Mouse (Mus musculus) liver, embryonic 12.5 days (tissue): ENCODE data around the gene Mrpl11. TPM values are rescaled to one million over a fixed set of nuclear protein-coding genes. Genes with fewer than 3 reads are reported as not detected.
"Not testable (repeated sequence)": the region's sequence is repeated elsewhere in the genome, so short reads cannot be mapped to it uniquely, and the experiment has no call there.

ENCODE experiments used
- ATAC-seq: fragments of 200-750 bp; cut with Nextera tagmentation; 2 replicates; pipeline ENCODE4 v1.8.0; 2017; ENCODE audit warnings: moderate number of reproducible peaks, mild to moderate bottlenecking, moderate library complexity
- H3K27ac ChIP-seq: fragments of 300-500 bp; sonication (generic); 2 replicates; pipeline ENCODE4 v1.5.1; 2016; ENCODE audit warnings: mild to moderate bottlenecking
- H3K27me3 ChIP-seq: fragments of 300-500 bp; sonication (generic); replicated peaks from 2 replicates; pipeline ENCODE4 v1.6.1; 2016; ENCODE audit warnings: mild to moderate bottlenecking, moderate library complexity
- H3K36me3 ChIP-seq: fragments of 300-500 bp; sonication (generic); 2 replicates; pipeline ENCODE4 v1.6.1; 2016; ENCODE audit warnings: mild to moderate bottlenecking, moderate library complexity
- H3K4me1 ChIP-seq: fragments of 300-500 bp; sonication (generic); 2 replicates; pipeline ENCODE4 v1.6.1; 2016
- H3K4me2 ChIP-seq: fragments of 300-500 bp; sonication (generic); 2 replicates; pipeline ENCODE4 v1.6.1; 2016; ENCODE audit warnings: mild to moderate bottlenecking, moderate library complexity
- H3K4me3 ChIP-seq: fragments of 300-500 bp; sonication (generic); 2 replicates; pipeline ENCODE4 v1.5.1; 2016; ENCODE audit warnings: mild to moderate bottlenecking, moderate library complexity
- H3K9ac ChIP-seq: fragments of 300-500 bp; sonication (generic); 2 replicates; pipeline ENCODE4 v1.6.1; 2016; ENCODE audit warnings: mild to moderate bottlenecking, moderate library complexity
- H3K9me3 ChIP-seq: fragments of 300-500 bp; sonication (generic); replicated peaks from 2 replicates; pipeline ENCODE4 v1.6.1; 2016; ENCODE audit warnings: mild to moderate bottlenecking, moderate library complexity
- WGBS: fragments of 180-500 bp; shearing (Covaris S2); methylation state at CpG from one replicate; pipeline ENCODE4 v1.1.7; 2016; ENCODE audit not compliant: insufficient replicate concordance; 5-methylcytosine and 5-hydroxymethylcytosine counted together
- polyA plus RNA-seq: library from polyadenylated mRNA; unstranded; fragments of >200 nt; fragmentation: Nextera tagmentation; extraction: Ambion mirVana; gene quantifications from 2 replicates; pipeline ENCODE4 v1.2.1, GENCODE M21; 2016

Mrpl11 gene
- polyA plus RNA-seq, 1 experiment from 2014 or later: 82.4 TPM

- no peak for ATAC-seq
- H3K27me3 ChIP-seq: peaks cover 87% of the 10 kb centered on the region
- H3K9ac ChIP-seq: peak overlapping the region; percentile 12; the same call in 1 of the 2 replicates
Observed at GRCm38 (mm10) chr19:4943253-4943588, 18.7 kb upstream of the Mrpl11 start.

GRCm38 (mm10) chr19:4945540-4945939, 16.4 kb upstream of the Mrpl11 start:
- no peak for ATAC-seq
- WGBS: 35% methylated on average over 6 of the region's 6 CpGs
- Histone ChIP-seq H3K27ac (no peak overlapping the region), H3K9ac (no peak overlapping the region), H3K36me3 (no peaks in the 10 kb centered on the region), H3K9me3 (no peaks in the 10 kb centered on the region), H3K4me3 (no peak overlapping the region), H3K27me3 (peaks cover 68% of the 10 kb centered on the region), H3K4me1 (peaks cover 16% of the 10 kb centered on the region), H3K4me2 (no peak overlapping the region)

More at GRCm38 (mm10) chr19:4943253-4943588, 18.7 kb upstream of the Mrpl11 start:
- H3K4me1 ChIP-seq: peaks cover 16% of the 10 kb centered on the region
- H3K9me3 ChIP-seq: no peaks in the 10 kb centered on the region
- H3K4me3 ChIP-seq: peak overlapping the region; percentile 61
- H3K27ac ChIP-seq: no peak overlapping the region
- H3K4me2 ChIP-seq: peak overlapping the region; percentile 95
- 9% methylated on average over 13 of the region's 13 CpGs for WGBS
- no peaks in the 10 kb centered on the region for H3K36me3 ChIP-seq

GRCm38 (mm10) chr19:4948641-4949040, 13.3 kb upstream of the Mrpl11 start:
- not testable (repeated sequence) for H3K36me3 ChIP-seq, H3K4me1 ChIP-seq, ATAC-seq, H3K4me2 ChIP-seq, H3K9me3 ChIP-seq, H3K27ac ChIP-seq, H3K4me3 ChIP-seq, H3K9ac ChIP-seq
- H3K27me3 ChIP-seq: peaks cover 39% of the 10 kb centered on the region
- 76% methylated on average over 9 of the region's 9 CpGs for WGBS

- no peak for ATAC-seq
- peaks cover 35% of the 10 kb centered on the region for H3K36me3 ChIP-seq
- no peaks in the 10 kb centered on the region for H3K27me3 ChIP-seq
Observed at GRCm38 (mm10) chr19:4968236-4968635, 6.3 kb downstream of the Mrpl11 start.

GRCm38 (mm10) chr19:4981767-4982166, 19.8 kb downstream of the Mrpl11 start:
- H3K9ac ChIP-seq: no peak overlapping the region
- no peaks in the 10 kb centered on the region for H3K9me3 ChIP-seq
- no peaks in the 10 kb centered on the region for H3K4me1 ChIP-seq
- H3K4me2 ChIP-seq: no peak overlapping the region
- H3K4me3 ChIP-seq: no peak overlapping the region
- no peak for ATAC-seq
- H3K27me3 ChIP-seq: peaks cover 54% of the 10 kb centered on the region
- H3K27ac ChIP-seq: no peak overlapping the region
- H3K36me3 ChIP-seq: no peaks in the 10 kb centered on the region

More at GRCm38 (mm10) chr19:4968236-4968635, 6.3 kb downstream of the Mrpl11 start:
- Histone ChIP-seq H3K4me3 (no peak overlapping the region), H3K9ac (no peak overlapping the region), H3K4me2 (no peak overlapping the region), H3K9me3 (no peaks in the 10 kb centered on the region), H3K27ac (no peak overlapping the region), H3K4me1 (peaks cover 5% of the 10 kb centered on the region)
- WGBS: 75% methylated on average over 2 of the region's 2 CpGs

- H3K27me3 ChIP-seq: peaks cover 84% of the 10 kb centered on the region
- 4% methylated on average over 13 of the region's 13 CpGs for WGBS
- no peak overlapping the region for H3K4me3 ChIP-seq
- H3K27ac ChIP-seq: no peak overlapping the region
- ATAC-seq: no peak
- no peaks in the 10 kb centered on the region for H3K9me3 ChIP-seq
- 0 out of 2 replicates have a peak, but pooled peaks cover 3% of the 10 kb centered on the region for H3K4me1 ChIP-seq
- H3K4me2 ChIP-seq: no peak overlapping the region
- H3K36me3 ChIP-seq: no peaks in the 10 kb centered on the region
- no peak overlapping the region for H3K9ac ChIP-seq
Observed at GRCm38 (mm10) chr19:4989013-4989412, 27.1 kb downstream of the Mrpl11 start.

GRCm38 (mm10) chr19:4989434-4990255, 27.7 kb downstream of the Mrpl11 start:
- H3K36me3 ChIP-seq: no peaks in the 10 kb centered on the region
- ATAC-seq: no peak
- no peak overlapping the region for H3K27ac ChIP-seq
- H3K9ac ChIP-seq: no peak overlapping the region
- no peak overlapping the region for H3K4me3 ChIP-seq
- peaks cover 84% of the 10 kb centered on the region for H3K27me3 ChIP-seq
- WGBS: 20% methylated on average over 47 of the region's 47 CpGs
- H3K4me1 ChIP-seq: 0 out of 2 replicates have a peak, but pooled peaks cover 3% of the 10 kb centered on the region
- no peaks in the 10 kb centered on the region for H3K9me3 ChIP-seq
- H3K4me2 ChIP-seq: no peak overlapping the region

- Histone ChIP-seq H3K27me3 (peaks cover 84% of the 10 kb centered on the region), H3K27ac (no peak within 1 kb of the TSS), H3K36me3 (no peaks in the 10 kb centered on the region), H3K9ac (no peak within 1 kb of the TSS), H3K4me3 (no peak within 1 kb of the TSS), H3K9me3 (no peaks in the 10 kb centered on the region), H3K4me2 (no peak within 1 kb of the TSS), H3K4me1 (0 out of 2 replicates have a peak, but pooled peaks cover 3% of the 10 kb centered on the region)
- 17% methylated on average over 4 of the region's 4 CpGs for WGBS
- ATAC-seq: no peak
Observed at GRCm38 (mm10) chr19:4990256-4990625, 28.3 kb downstream of the Mrpl11 start, which contains the start of gene Npas4. Gene Npas4, minus strand, starts transcription at chr19:4990316.

- Histone ChIP-seq H3K9me3 (no peaks in the 10 kb centered on the region), H3K9ac (no peak overlapping the region), H3K27me3 (peaks cover 84% of the 10 kb centered on the region), H3K4me1 (0 out of 2 replicates have a peak, but pooled peaks cover 3% of the 10 kb centered on the region), H3K27ac (no peak overlapping the region), H3K4me2 (no peak overlapping the region), H3K4me3 (no peak overlapping the region), H3K36me3 (no peaks in the 10 kb centered on the region)
- no peak for ATAC-seq
- 13% methylated on average over 21 of the region's 22 CpGs for WGBS
Observed at GRCm38 (mm10) chr19:4990716-4991115, 28.8 kb downstream of the Mrpl11 start.

GRCm38 (mm10) chr19:4992371-4992770, 30.4 kb downstream of the Mrpl11 start:
- Histone ChIP-seq H3K27me3 (peaks cover 86% of the 10 kb centered on the region), H3K4me1 (0 out of 2 replicates have a peak, but pooled peaks cover 3% of the 10 kb centered on the region), H3K9me3 (no peaks in the 10 kb centered on the region), H3K27ac (no peak overlapping the region), H3K4me3 (no peak overlapping the region), H3K4me2 (no peak overlapping the region), H3K36me3 (no peaks in the 10 kb centered on the region), H3K9ac (no peak overlapping the region)
- 10% methylated on average over 8 of the region's 8 CpGs for WGBS
- ATAC-seq: no peak

- Histone ChIP-seq H3K9ac (no peak overlapping the region), H3K27me3 (peaks cover 86% of the 10 kb centered on the region), H3K4me2 (no peak overlapping the region), H3K9me3 (no peaks in the 10 kb centered on the region), H3K36me3 (no peaks in the 10 kb centered on the region), H3K27ac (no peak overlapping the region), H3K4me3 (no peak overlapping the region), H3K4me1 (0 out of 2 replicates have a peak, but pooled peaks cover 3% of the 10 kb centered on the region)
- no peak; the same call in 1 of the 2 replicates for ATAC-seq
- WGBS: 2% methylated on average over 9 of the region's 9 CpGs
Observed at GRCm38 (mm10) chr19:4992904-4993303, 31.0 kb downstream of the Mrpl11 start.

- H3K9ac ChIP-seq: no peak overlapping the region
- peaks cover 94% of the 10 kb centered on the region for H3K27me3 ChIP-seq
- no peak overlapping the region for H3K27ac ChIP-seq
- ATAC-seq: no peak
- no peak overlapping the region for H3K4me2 ChIP-seq
- no peaks in the 10 kb centered on the region for H3K9me3 ChIP-seq
- H3K4me3 ChIP-seq: no peak overlapping the region
- WGBS: 49% methylated on average over 5 of the region's 5 CpGs
- H3K4me1 ChIP-seq: 0 out of 2 replicates have a peak, but pooled peaks cover 3% of the 10 kb centered on the region
- H3K36me3 ChIP-seq: no peaks in the 10 kb centered on the region
Observed at GRCm38 (mm10) chr19:4994043-4994442, 32.1 kb downstream of the Mrpl11 start.
